Mouse (Mus musculus) brain, embryonic 18.5 days (tissue): ENCODE results near the gene Ccdc40.

Source experiments
- DNase-seq: peaks from one replicate; pipeline ENCODE4 v3.0.0-alpha.2; 2012; ENCODE audit warnings: low read depth, low spot score

Ccdc40 gene

GRCm38 (mm10) chr11:119228091-119228781, at the start of gene Ccdc40, which contains the start of gene Tbc1d16:
Ccdc40 (plus strand) TSS chr11:119228572.
Tbc1d16 (minus strand) TSS chr11:119228499.
- DNase-seq: no peak

- DNase-seq: no peak
Observed at GRCm38 (mm10) chr11:119180824-119181582, 47.4 kb upstream of the Ccdc40 start.

GRCm38 (mm10) chr11:119181861-119182395, 46.4 kb upstream of the Ccdc40 start:
- DNase-seq: no peak

GRCm38 (mm10) chr11:119183684-119184310, 44.6 kb upstream of the Ccdc40 start:
- no peak for DNase-seq

- DNase-seq: no peak
Observed at GRCm38 (mm10) chr11:119186381-119186780, 42.0 kb upstream of the Ccdc40 start.

GRCm38 (mm10) chr11:119186989-119187799, 41.2 kb upstream of the Ccdc40 start:
- no peak for DNase-seq

- DNase-seq: no peak
Observed at GRCm38 (mm10) chr11:119187800-119188197, 40.6 kb upstream of the Ccdc40 start.

- no peak for DNase-seq
Observed at GRCm38 (mm10) chr11:119188389-119188788, 40.0 kb upstream of the Ccdc40 start.

GRCm38 (mm10) chr11:119189319-119189718, 39.1 kb upstream of the Ccdc40 start:
- DNase-seq: no peak

GRCm38 (mm10) chr11:119190498-119190897, 37.9 kb upstream of the Ccdc40 start:
- DNase-seq: no peak

- no peak for DNase-seq
Observed at GRCm38 (mm10) chr11:119191606-119192081, 36.7 kb upstream of the Ccdc40 start.

GRCm38 (mm10) chr11:119192176-119192575, 36.2 kb upstream of the Ccdc40 start:
- DNase-seq: no peak

GRCm38 (mm10) chr11:119192605-119193004, 35.8 kb upstream of the Ccdc40 start:
- DNase-seq: no peak

- DNase-seq: no peak
Observed at GRCm38 (mm10) chr11:119197618-119198563, 30.5 kb upstream of the Ccdc40 start.

GRCm38 (mm10) chr11:119198564-119199232, 29.7 kb upstream of the Ccdc40 start:
- no peak for DNase-seq

- DNase-seq: no peak
Observed at GRCm38 (mm10) chr11:119199233-119199601, 29.2 kb upstream of the Ccdc40 start.

GRCm38 (mm10) chr11:119203423-119203822, 24.9 kb upstream of the Ccdc40 start:
- no peak for DNase-seq

- no peak for DNase-seq
Observed at GRCm38 (mm10) chr11:119205738-119206137, 22.6 kb upstream of the Ccdc40 start.

- no peak for DNase-seq
Observed at GRCm38 (mm10) chr11:119206562-119206961, 21.8 kb upstream of the Ccdc40 start.

GRCm38 (mm10) chr11:119207986-119208385, 20.4 kb upstream of the Ccdc40 start:
- no peak for DNase-seq
